Mouse (Mus musculus) heart, adult 2 months (tissue): ENCODE results near the gene Zkscan4. TPM values are rescaled to one million over a fixed set of nuclear protein-coding genes. Genes with fewer than 3 reads are reported as not detected.
A peak's percentile ranks its signal among the peaks of the same experiment; 100 is the strongest.
"Not testable (repeated sequence)": the region's sequence is repeated elsewhere in the genome, so short reads cannot be mapped to it uniquely, and the experiment has no call there.

Experiments
- DNase-seq, 2 experiments: peaks; one replicate each; pipeline ENCODE4 v3.0.0; 2021
- H3K27ac ChIP-seq: fragments of 200-600 bp; 2 replicates; pipeline ENCODE4 v1.8.1; 2022
- H3K27me3 ChIP-seq: fragments of 200-500 bp; 2 replicates; pipeline ENCODE4 v1.6.1; 2012; ENCODE audit warnings: mild to moderate bottlenecking, low read length, inconsistent platforms, mixed read lengths; ENCODE audit not compliant: control insufficient read depth, insufficient read depth
- H3K36me3 ChIP-seq: fragments of 200-500 bp; 2 replicates; pipeline ENCODE4 v1.6.1; 2012; ENCODE audit warnings: low read length, inconsistent platforms; ENCODE audit not compliant: control insufficient read depth, insufficient read depth
- H3K4me1 ChIP-seq: fragments of 200-500 bp; 2 replicates; pipeline ENCODE4 v1.6.1; 2011; ENCODE audit warnings: low read length; ENCODE audit not compliant: control insufficient read depth, insufficient read depth
- H3K4me3 ChIP-seq: fragments of 200-600 bp; 2 replicates; pipeline ENCODE4 v1.8.1; 2022
- H3K79me2 ChIP-seq: fragments of 200-500 bp; replicated peaks from 2 replicates; pipeline ENCODE4 v1.6.1; 2012; ENCODE audit warnings: mild to moderate bottlenecking, inconsistent platforms, low read length, moderate library complexity, mixed read lengths; ENCODE audit not compliant: control insufficient read depth, insufficient read depth
- H3K9ac ChIP-seq: fragments of 200-500 bp; 2 replicates; pipeline ENCODE4 v1.6.1; 2012; ENCODE audit warnings: low read depth, mild to moderate bottlenecking, control low read depth, inconsistent platforms, low read length, mixed read lengths
- CTCF ChIP-seq: fragments of 200-600 bp; IDR thresholded peaks from 2 replicates; pipeline ENCODE4 v1.8.1; 2022; ENCODE audit warnings: antibody characterized with exemption, mild to moderate bottlenecking, moderate library complexity
- EP300 ChIP-seq: fragments of 200-500 bp; IDR thresholded peaks from 2 replicates; pipeline ENCODE4 v1.6.1; 2011; ENCODE audit warnings: low read depth, low read length, control low read depth; ENCODE audit not compliant: insufficient read depth
- POLR2A ChIP-seq: fragments of 200-500 bp; IDR thresholded peaks from 2 replicates; pipeline ENCODE4 v1.6.1; 2011; ENCODE audit warnings: mild to moderate bottlenecking, low read depth, low read length, control low read depth; ENCODE audit not compliant: insufficient read depth
- WGBS: fragments of 180-500 bp; shearing (Covaris S2); methylation state at CpG from one replicate; pipeline ENCODE4 v1.1.7; 2018; 5-methylcytosine and 5-hydroxymethylcytosine counted together
- intact Hi-C: fragments of 180-260 bp; cut with DNase I; formaldehyde crosslinking; loops from one replicate; pipeline ENCODE4 v1.15.1; 2025
- polyA plus RNA-seq: library from polyadenylated mRNA; depleted of rRNA; stranded (reverse); fragments of >200 nt; gene quantifications from 2 replicates; pipeline ENCODE4 v1.2.3, GENCODE M21; 2012
- total RNA-seq, 2 experiments: library from RNA; stranded (reverse); gene quantifications; 2 replicates each; pipeline ENCODE4 v1.2.3; 2021

Gene Zkscan4
- total and polyA plus RNA-seq, 3 experiments, result 0.47 to 1.1 (median 0.77) TPM

DNA sequence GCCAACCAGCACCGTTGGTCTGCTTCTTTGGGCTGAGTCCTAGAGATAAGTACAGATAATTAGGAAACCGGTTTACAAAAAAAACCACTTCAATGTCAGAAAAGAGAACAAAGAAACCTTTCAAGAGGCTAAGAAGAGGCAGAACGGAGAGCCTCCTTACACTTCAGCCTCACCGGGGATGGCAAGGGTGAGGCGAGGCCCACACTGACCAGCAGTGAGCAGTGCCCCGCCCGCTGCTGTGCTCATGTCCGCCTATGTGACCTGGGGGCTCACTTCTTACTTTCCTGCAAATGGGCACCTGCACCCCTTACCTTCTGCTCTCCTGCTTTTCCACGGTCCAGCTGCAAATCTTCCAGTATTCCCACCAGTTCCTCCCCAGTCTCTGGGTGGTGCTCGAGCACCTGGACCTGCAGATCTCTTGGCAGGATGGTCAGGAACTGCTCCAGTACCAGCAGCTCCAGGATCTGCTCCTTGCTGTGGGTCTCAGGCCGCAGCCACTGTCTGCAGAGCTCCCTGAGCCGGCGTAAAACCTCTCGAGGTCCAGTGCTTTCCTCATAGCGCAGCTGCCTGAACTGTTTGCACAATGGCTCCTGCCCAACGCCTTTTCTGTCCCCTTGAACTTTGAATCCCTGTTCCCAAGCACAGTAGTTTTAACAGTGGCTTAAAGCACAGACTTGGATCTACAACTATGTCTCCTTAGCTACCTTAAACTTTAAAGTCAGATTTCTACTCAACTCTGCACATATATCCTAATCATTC lies 30.7 kb upstream of the Zkscan4 start:
- Histone ChIP-seq H3K4me1 (peaks cover 4% of the 10 kb centered on the region), H3K36me3 (peaks cover 49% of the 10 kb centered on the region), H3K79me2 (peaks cover 1% of the 10 kb centered on the region), H3K9ac (no peak overlapping the region), H3K27me3 (no peaks in the 10 kb centered on the region), H3K27ac (no peak overlapping the region), H3K4me3 (no peak overlapping the region)
- TF ChIP-seq POLR2A (no peak), CTCF (no peak), EP300 (no peak)
- intact Hi-C loops, result no loop called here
- 82% methylated on average over 16 of the region's 16 CpGs for WGBS
- DNase-seq, result no peak

DNA sequence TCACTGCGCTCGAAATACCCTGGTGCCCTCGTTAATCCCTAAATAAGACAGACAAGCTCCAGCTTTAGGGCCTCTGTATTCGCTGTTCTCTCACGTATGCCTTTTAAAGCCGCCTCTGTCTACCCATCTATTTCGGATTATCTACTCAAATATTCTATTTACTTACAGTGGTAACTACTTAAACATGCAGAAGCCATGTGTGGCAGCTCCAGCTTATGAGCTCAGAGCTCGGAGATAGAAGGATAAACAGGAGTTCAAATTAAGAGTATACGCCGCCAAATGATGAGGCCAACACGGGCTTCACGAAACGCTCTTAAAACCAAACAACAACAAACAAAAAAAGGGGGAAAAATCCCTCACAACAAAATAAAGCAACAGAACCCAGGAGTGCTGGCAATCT lies 25.7 kb upstream of the Zkscan4 start:
- Histone ChIP-seq H3K79me2 (peaks cover 1% of the 10 kb centered on the region), H3K27me3 (no peaks in the 10 kb centered on the region), H3K27ac (peak overlapping the region; percentile 95), H3K36me3 (peaks cover 34% of the 10 kb centered on the region), H3K9ac (peak overlapping the region; percentile 65), H3K4me1 (peaks cover 4% of the 10 kb centered on the region), H3K4me3 (peak overlapping the region; percentile 62)
- under 1% methylated on average over 13 of the region's 13 CpGs for WGBS
- DNase-seq, result no peak
- TF ChIP-seq CTCF (no peak), POLR2A (no peak), EP300 (no peak)
- intact Hi-C loops, result loop anchor here (1.0 to 5.0 kb wide), 6 partner anchors 26 to 281 kb away; partner anchors contain the start of genes Gm10065, Zkscan3, Zkscan4 and Zkscan8

DNA sequence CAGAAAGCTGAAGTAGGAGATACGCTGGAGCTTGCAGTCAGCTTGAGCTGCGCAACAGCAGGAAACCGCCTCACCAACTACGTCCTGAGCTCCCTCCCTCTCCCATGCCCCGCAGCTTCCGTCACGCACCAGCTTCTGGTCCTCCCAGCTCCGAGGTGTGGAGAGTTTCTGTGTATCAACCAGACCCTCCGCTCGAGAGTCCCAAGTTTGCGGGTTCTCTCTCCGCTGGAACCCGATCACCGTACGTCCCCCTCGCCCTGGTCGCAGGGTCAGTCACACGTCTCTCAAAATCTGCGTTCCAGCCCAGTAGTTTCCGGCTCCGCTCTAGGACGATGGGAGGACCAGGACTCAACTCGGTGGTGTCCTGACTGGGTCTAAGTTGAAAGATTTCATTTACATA lies 25.3 kb upstream of the Zkscan4 start, which contains the start of gene Zscan26:
TSS of gene Zscan26 (minus strand) at position 282 of the 400 bp plus-strand sequence.
- Histone ChIP-seq H3K4me3 (peak within 1 kb of the TSS; percentile 62), H3K79me2 (peaks cover 1% of the 10 kb centered on the region), H3K4me1 (peaks cover 4% of the 10 kb centered on the region), H3K36me3 (peaks cover 34% of the 10 kb centered on the region), H3K27me3 (no peaks in the 10 kb centered on the region), H3K9ac (peak within 1 kb of the TSS; percentile 65), H3K27ac (peak within 1 kb of the TSS; percentile 95)
- intact Hi-C loops, result loop anchor here (1.0 to 5.0 kb wide), 6 partner anchors 25 to 281 kb away; partner anchors contain the start of genes Gm10065, Zkscan3, Zkscan4 and Zkscan8
- peak; percentile 88 to 90 for DNase-seq
- under 1% methylated on average over 23 of the region's 23 CpGs for WGBS
- TF ChIP-seq POLR2A (peak; percentile 90), EP300 (peak; percentile 84), CTCF (no peak)

DNA sequence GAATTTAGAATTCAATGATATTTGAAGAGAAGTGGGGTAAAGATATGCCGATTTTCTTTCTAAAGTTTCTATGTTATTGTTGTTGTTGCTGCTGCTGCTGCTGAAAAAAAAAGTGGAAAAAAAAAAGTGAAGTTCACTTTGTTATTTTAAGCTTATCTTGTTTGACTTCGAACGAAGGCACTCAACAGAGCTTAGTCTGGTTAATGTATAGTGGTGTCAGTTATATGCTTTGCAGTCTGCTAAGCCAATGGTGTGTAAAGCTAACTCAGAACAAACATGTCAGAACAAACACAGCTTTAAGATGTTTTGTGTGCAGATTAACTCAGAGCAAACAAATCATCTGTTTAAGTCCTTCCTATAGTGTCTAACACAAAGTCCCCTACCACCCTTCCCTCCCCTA lies 24.6 kb upstream of the Zkscan4 start:
- WGBS, result 39% methylated on average over 3 of the region's 3 CpGs
- H3K27ac ChIP-seq, result peak overlapping the region; percentile 95; the same call in 1 of the 2 replicates

DNA sequence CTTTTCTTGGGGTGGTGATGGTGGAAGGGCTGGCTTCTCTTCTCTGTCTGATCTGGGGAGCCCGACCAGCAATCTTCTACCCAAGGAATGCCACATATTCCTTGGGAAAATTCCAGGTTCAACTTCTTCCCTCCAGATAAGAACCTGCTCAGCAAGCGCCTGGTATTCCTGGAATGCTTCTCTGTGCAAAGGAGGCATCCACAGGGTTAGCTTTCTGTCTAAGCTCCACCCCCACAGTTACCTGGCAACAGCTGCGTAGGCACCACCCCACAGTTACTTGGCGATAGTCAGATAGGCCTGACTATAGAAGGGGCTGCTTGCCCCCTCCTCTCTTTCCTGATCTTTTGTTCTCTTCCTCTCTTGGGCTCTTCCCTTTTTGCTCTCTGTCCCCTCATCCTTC lies 22.4 kb upstream of the Zkscan4 start:
- peaks cover 11% of the 10 kb centered on the region for H3K36me3 ChIP-seq

More for the DNA sequence above, 24.6 kb upstream of the Zkscan4 start:
- Histone ChIP-seq H3K4me1 (peaks cover 4% of the 10 kb centered on the region), H3K4me3 (no peak overlapping the region; the same call in 1 of the 2 replicates), H3K79me2 (peaks cover 1% of the 10 kb centered on the region; the same call in 1 of the 2 replicates), H3K36me3 (peaks cover 29% of the 10 kb centered on the region), H3K9ac (no peak overlapping the region), H3K27me3 (no peaks in the 10 kb centered on the region)
- TF ChIP-seq CTCF, result no peak
- intact Hi-C loops, result loop anchor here (5.0 kb wide), 1 partner anchor 282 kb away; no protein-coding TSS in a partner anchor
- no peak for DNase-seq

DNA sequence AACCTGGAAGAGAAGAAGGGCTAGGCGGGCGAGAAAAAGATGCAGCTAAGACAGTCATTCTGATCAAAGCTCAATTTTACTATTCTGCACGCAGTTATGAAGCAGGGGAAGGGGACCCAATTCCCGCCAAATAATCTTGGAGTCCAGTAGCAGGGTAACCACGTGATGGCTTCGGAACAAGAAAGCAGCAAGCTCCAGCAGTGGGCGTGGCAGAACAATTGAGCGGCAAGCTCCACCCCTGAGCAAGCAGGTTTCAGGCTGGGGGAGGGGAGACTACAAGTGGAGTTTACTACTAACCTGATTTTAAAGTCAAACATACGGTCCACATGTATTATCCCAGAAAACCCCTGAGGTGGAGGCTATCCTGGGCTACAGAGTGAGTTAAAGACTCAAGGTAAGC lies 16.2 kb upstream of the Zkscan4 start:
- 57% methylated on average over 9 of the region's 9 CpGs for WGBS
- H3K36me3 ChIP-seq, H3K27me3 ChIP-seq, H3K4me1 ChIP-seq, H3K27ac ChIP-seq, H3K79me2 ChIP-seq, DNase-seq, H3K9ac ChIP-seq, intact Hi-C loops, H3K4me3 ChIP-seq: not testable (repeated sequence)

More for the DNA sequence above, 22.4 kb upstream of the Zkscan4 start:
- intact Hi-C loops, result no loop called here
- no peak for DNase-seq
- H3K27ac ChIP-seq, result no peak overlapping the region
- H3K4me3 ChIP-seq, result no peak overlapping the region
- TF ChIP-seq CTCF, result no peak
- no peak for TF ChIP-seq POLR2A
- TF ChIP-seq EP300, result no peak
- H3K4me1 ChIP-seq, result peaks cover 1% of the 10 kb centered on the region; the same call in 1 of the 2 replicates
- H3K79me2 ChIP-seq, result no peaks in the 10 kb centered on the region
- no peaks in the 10 kb centered on the region for H3K27me3 ChIP-seq
- 22% methylated on average over 4 of the region's 4 CpGs for WGBS
- no peak overlapping the region for H3K9ac ChIP-seq
